Mouse (Mus musculus) limb, embryonic 10.5 days (tissue): Measurements from ENCODE around the gene Wdr4. TPM values are rescaled to one million over a fixed set of nuclear protein-coding genes. Genes with fewer than 3 reads are reported as not detected.

Experiments used
- DNase-seq: peaks from one replicate; pipeline ENCODE4 v3.0.0-alpha.2; 2017; ENCODE audit warnings: low spot score
- H3K27ac ChIP-seq: fragments of 300-500 bp; sonication (generic); 2 replicates; pipeline ENCODE4 v1.5.1; 2016; ENCODE audit warnings: mild to moderate bottlenecking
- H3K27me3 ChIP-seq: fragments of 300-500 bp; sonication (generic); 2 replicates; pipeline ENCODE4 v1.6.1; 2016; ENCODE audit warnings: low read depth, mild to moderate bottlenecking; ENCODE audit not compliant: poor library complexity, severe bottlenecking
- H3K36me3 ChIP-seq: fragments of 300-500 bp; sonication (generic); 2 replicates; pipeline ENCODE4 v1.6.1; 2016; ENCODE audit warnings: mild to moderate bottlenecking, moderate library complexity
- H3K4me1 ChIP-seq: fragments of 300-500 bp; sonication (generic); 2 replicates; pipeline ENCODE4 v1.6.1; 2016
- H3K4me3 ChIP-seq: fragments of 300-500 bp; sonication (generic); 2 replicates; pipeline ENCODE4 v1.5.1; 2016; ENCODE audit warnings: mild to moderate bottlenecking, moderate library complexity
- H3K9me3 ChIP-seq: fragments of 300-500 bp; sonication (generic); replicated peaks from 2 replicates; pipeline ENCODE4 v1.6.1; 2016; ENCODE audit warnings: mild to moderate bottlenecking
- WGBS: fragments of 180-500 bp; shearing (Covaris S2); methylation state at CpG from one replicate; pipeline ENCODE4 v1.1.7; 2016; 5-methylcytosine and 5-hydroxymethylcytosine counted together
- polyA plus RNA-seq: library from polyadenylated mRNA; unstranded; fragments of >200 nt; fragmentation: Nextera tagmentation; extraction: Ambion mirVana; gene quantifications from 2 replicates; pipeline ENCODE4 v1.2.1, GENCODE M21; 2016

The Wdr4 gene
- 69.5 and 73.2 TPM in 2 replicates for polyA plus RNA-seq

DNA sequence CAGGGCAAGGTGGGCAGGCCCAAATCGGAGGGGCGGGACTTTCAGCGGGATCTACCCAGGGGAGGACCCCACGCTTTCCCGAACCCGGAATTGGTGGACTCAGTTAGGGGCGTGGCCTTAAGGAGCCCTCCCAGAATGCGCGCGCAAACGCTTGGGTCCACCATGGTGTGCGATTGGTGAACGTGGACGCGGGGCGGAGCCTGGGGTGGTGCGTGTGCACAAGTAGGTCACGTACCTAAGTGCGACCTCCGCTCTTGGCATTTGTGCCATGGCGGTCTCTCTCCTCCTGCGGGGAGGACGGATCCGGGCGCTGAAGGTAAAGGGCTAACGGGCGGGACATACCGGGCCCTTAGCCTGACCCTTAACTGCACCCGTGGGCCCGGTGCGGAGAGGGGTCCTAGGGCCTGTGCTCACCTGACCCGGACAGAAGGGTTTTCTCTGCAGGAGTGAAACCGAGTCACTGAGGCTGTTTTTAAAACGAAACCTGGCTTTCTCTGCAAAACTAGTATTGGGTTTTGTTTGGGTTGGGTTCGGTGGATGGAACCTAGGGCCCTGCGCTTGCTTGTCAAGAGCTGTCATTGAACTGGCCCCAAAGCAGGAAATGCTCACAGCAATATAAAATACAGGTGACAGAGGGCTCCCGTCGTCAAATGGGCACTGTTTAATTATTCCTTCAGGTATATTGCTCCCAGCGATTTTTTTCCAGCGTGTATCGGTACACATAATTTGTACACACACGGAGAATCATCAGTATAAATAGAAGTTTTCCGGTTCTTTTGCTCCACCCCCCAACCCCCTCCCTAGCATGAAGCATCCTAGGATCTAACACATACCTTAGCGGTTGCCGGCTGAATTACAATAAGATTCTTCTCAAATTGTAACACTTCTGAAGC is at the start of gene Wdr4, which contains the start of gene Ndufv3:
TSS of gene Wdr4 (minus strand) at position 35 of the 893 bp plus-strand sequence.
TSS of gene Ndufv3 (plus strand) at position 170 of the 893 bp plus-strand sequence.
- peak within 1 kb of the TSS; percentile 85 for H3K4me3 ChIP-seq
- no peaks in the 10 kb centered on the region for H3K9me3 ChIP-seq
- H3K36me3 ChIP-seq: peaks cover 28% of the 10 kb centered on the region
- DNase-seq: peak; percentile 98
- under 1% methylated on average over 45 of the region's 45 CpGs for WGBS
- peak within 1 kb of the TSS; percentile 86 for H3K27ac ChIP-seq
- H3K27me3 ChIP-seq: no peaks in the 10 kb centered on the region
- peaks cover 16% of the 10 kb centered on the region for H3K4me1 ChIP-seq

DNA sequence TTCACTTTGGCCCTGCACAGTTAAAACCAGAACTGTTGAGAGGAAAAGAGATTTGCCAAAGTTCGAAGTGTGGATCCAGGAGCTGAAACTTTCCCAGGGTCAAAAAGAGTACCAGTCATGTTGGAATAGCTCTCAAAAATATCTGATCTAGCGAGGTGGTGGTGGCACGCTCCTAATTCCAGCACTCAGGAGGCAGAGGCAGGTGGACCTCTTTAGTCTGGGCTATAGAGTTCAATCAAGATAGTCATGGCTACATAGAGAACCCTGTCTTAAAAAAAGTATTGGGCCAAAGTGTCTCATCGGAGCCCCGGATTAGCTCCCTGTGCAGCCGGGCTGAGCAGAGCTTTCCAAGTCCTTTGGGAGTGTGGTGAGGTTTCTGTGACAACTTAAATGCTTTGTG is 46.5 kb upstream of the Wdr4 start:
- Histone ChIP-seq H3K27me3 (no peaks in the 10 kb centered on the region), H3K9me3 (no peaks in the 10 kb centered on the region), H3K27ac (peak overlapping the region; percentile 97; the same call in 1 of the 2 replicates), H3K4me3 (peak overlapping the region; percentile 91), H3K36me3 (0 out of 2 replicates have a peak, but pooled peaks cover 3% of the 10 kb centered on the region), H3K4me1 (peaks cover 33% of the 10 kb centered on the region)
- no peak for DNase-seq
- WGBS: 90% methylated on average over 6 of the region's 6 CpGs

DNA sequence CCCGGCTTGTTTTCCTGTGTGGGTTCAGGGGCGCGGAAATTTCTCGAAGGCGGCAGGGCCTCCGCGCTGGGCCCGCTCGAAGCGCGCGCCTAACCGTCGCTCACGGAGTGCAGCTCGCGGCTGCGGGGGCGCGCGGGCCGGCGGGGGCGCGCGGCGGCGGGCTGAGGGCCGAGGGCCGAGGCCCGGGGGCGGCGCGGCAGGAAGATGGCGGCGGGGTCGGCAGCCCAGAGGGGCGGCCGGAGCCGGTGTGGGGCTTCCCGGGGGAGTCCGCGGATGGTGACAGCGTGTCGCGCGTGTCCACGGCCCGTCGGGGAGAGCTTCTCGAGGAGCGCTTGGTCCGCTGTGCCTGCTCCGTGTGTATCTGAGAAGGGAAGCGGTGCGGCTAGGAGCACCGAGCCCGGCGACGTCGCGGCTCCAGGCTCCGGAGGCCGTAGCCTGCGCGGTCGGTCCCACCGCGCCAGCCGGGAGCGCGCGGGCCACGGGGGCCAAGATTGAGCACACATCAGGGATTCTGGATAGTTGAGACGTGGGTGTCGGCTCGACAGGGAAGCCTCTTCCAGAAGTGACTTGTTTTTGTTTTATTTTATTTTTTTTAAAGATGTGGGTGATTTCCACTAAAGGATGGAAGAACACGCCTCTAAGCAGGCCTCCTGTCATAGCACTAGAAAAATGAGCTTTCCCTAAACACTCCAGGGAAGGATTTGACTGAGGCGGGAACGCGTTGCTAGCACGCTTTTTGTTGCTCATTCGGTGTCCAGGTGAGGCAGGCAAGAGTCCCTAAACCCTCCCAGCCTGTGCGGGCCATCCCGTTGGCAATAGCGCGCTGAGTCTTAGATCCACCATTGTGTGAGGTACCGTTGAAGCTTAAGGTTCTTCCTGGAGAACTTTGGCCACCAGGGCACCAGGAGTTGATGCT is 45.6 kb upstream of the Wdr4 start:
- no peaks in the 10 kb centered on the region for H3K27me3 ChIP-seq

DNA sequence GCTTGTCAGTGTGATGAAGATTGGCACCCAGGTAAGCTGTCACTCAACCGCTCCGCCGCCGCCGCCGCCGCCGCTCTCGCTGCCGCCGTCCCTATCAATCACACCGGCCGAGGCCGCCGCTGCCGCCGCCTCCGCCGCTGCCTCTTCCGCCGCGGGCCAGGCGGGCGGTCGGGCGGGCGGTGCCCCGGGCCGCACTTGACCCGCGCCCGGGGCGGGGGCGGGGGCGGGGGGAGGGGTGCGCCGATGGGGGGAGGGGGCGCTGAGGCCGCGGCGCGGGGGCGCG is 45.0 kb upstream of the Wdr4 start:
- 2% methylated on average over 33 of the region's 44 CpGs for WGBS
- no peak for DNase-seq
- H3K27ac ChIP-seq: peak overlapping the region; percentile 97
- H3K36me3 ChIP-seq: 0 out of 2 replicates have a peak, but pooled peaks cover 3% of the 10 kb centered on the region
- H3K9me3 ChIP-seq: no peaks in the 10 kb centered on the region
- H3K27me3 ChIP-seq: no peaks in the 10 kb centered on the region
- H3K4me3 ChIP-seq: peak overlapping the region; percentile 91
- peaks cover 33% of the 10 kb centered on the region for H3K4me1 ChIP-seq

More for the DNA sequence above, 45.6 kb upstream of the Wdr4 start:
- under 1% methylated on average over 78 of the region's 88 CpGs for WGBS
- Histone ChIP-seq H3K4me1 (peaks cover 33% of the 10 kb centered on the region), H3K36me3 (0 out of 2 replicates have a peak, but pooled peaks cover 3% of the 10 kb centered on the region), H3K27ac (peak overlapping the region; percentile 97), H3K4me3 (peak overlapping the region; percentile 91), H3K9me3 (no peaks in the 10 kb centered on the region)
- DNase-seq: peak; percentile 61

DNA sequence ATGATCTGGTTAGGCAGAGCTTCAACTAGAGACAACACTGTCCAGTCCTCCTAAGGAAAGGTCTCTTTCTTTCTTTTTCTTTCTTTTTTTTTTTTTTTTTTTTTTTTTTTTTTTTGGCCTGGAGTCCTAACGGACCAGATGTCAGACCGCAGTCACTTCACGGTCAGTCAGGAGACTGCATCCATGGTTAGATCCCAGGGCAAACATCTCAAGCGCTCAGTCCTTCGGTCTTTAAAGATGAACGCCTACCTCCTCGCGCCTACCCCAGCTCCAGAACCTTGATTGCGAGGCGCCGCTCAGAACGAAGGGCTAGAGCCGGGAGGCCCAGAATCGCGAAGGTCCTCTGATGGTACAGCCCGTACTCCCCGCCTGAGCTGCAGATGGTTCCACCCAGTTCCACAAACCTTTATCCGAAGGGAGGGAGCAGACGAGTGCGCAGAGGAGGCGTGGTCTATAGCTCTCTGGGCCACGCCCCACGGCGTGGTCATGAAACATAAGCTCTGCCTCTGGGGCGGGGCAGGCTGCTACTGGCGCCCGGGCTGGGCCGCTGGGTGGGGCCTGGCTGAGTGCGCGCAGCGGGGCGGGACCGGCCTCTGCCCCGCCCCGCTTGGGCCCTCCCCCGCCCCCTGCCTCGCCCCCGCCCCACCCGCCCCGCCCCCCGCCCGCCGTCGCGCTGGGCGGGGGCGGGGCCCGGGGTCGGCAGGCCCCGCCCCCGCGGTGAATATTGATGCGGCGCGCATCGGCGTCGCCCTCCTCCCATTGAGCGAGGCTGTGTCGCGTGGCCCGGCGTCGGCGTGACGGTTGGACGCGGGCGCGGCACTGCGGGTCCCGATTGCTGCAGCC is 44.5 kb upstream of the Wdr4 start, which contains the start of gene Pknox1:
TSS of gene Pknox1 (plus strand) at position 720 of the 843 bp plus-strand sequence.
- 0 out of 2 replicates have a peak, but pooled peaks cover 3% of the 10 kb centered on the region for H3K36me3 ChIP-seq
- H3K27ac ChIP-seq: peak within 1 kb of the TSS; percentile 97
- under 1% methylated on average over 52 of the region's 72 CpGs for WGBS
- no peaks in the 10 kb centered on the region for H3K9me3 ChIP-seq
- H3K4me1 ChIP-seq: peaks cover 33% of the 10 kb centered on the region
- no peaks in the 10 kb centered on the region for H3K27me3 ChIP-seq
- peak; percentile 99 for DNase-seq
- peak within 1 kb of the TSS; percentile 91 for H3K4me3 ChIP-seq

DNA sequence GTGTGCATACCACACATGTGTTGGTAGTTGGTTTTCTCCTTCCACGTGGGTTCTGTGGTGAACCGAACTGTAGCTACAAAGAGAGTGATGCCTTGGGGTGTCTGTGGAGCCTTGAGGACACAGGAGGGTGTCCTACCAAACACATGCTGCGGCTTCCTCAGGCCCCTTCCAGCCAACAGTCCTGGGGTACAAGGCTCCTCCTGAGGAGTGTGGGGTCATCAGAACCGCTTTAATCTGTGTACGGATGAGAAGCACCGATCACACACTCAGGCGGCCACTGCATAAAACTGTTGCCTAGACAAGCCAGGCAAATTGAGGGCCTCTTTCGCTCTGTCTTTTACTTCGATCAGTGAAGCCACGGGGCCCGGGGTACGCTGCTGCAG is 43.8 kb upstream of the Wdr4 start:
- H3K36me3 ChIP-seq: 0 out of 2 replicates have a peak, but pooled peaks cover 3% of the 10 kb centered on the region
- WGBS: 32% methylated on average over 12 of the region's 12 CpGs
- peak; percentile 67 for DNase-seq
- peaks cover 38% of the 10 kb centered on the region for H3K4me1 ChIP-seq
- H3K9me3 ChIP-seq: no peaks in the 10 kb centered on the region
- no peaks in the 10 kb centered on the region for H3K27me3 ChIP-seq
- peak overlapping the region; percentile 97 for H3K27ac ChIP-seq
- H3K4me3 ChIP-seq: peak overlapping the region; percentile 91

DNA sequence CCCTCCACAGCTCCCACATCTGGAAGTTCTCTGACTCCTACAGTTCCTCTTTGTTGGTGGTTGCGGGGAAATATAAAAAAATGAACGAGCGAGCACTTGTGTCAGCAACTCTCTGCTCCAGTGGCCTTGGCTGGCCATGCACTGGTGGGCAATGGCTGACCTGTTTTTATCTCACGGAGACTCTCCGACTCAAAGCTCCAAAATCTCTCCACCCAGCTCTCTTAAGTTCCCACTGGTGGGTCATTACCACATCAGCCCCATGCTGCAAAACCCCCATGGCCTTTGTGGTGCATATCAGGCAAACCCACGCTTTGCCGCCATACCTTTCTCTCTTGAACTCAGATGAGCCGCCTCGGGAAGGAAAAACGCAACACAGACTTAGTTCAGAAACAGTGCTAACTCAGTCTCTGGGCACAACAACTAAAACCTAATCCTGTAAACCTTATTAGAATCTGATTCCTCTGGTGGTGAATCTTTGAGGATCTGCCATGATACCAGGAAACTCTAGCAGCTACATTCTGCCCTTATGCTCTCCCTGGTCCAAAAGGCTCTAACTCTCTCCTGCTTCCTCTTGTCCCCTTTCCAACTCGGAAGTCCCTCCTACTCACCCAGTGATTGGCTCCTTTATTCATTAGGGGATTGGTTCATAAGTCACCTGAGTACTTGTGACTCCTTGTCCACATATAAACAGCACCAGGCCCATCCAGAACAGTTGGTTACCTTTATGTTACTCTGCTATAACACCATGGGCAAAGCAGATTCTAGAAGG is 39.4 kb upstream of the Wdr4 start:
- Histone ChIP-seq H3K4me1 (peaks cover 37% of the 10 kb centered on the region), H3K9me3 (no peaks in the 10 kb centered on the region), H3K4me3 (no peak overlapping the region), H3K27me3 (no peaks in the 10 kb centered on the region), H3K36me3 (no peaks in the 10 kb centered on the region), H3K27ac (peak overlapping the region; percentile 87; the same call in 1 of the 2 replicates)
- 89% methylated on average over 11 of the region's 11 CpGs for WGBS
- no peak for DNase-seq

DNA sequence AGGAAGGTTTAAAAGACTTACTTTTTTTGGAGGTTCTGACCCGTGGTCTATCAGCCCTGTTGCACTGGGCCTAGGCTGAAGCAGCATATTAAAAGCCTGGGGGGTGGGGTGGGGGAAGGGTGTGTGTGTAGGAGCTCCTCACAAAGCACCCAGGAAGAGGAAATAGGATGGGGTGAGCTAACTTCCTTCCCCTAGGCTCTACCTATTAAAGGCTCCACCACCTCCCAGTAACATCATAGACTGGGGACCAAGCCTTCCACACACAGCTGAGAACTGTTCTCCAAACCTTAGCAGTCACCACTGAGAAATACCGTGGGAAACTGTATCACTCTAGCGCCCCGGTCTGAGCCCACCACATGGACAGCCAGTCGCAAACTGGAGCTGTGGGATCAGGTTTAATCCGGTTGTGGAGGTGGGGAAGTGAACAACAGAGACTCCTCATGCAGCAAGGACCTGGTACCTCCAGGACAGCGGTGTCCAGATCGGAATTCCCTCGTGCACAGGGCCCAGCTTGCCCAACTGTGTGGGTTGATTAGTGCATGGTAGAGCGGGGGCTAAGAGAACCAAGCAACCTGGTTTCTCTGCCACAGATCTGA is 38.3 kb upstream of the Wdr4 start:
- Histone ChIP-seq H3K27ac (peak overlapping the region; percentile 87), H3K36me3 (no peaks in the 10 kb centered on the region), H3K4me3 (peak overlapping the region; percentile 9; the same call in 1 of the 2 replicates), H3K4me1 (peaks cover 30% of the 10 kb centered on the region), H3K27me3 (no peaks in the 10 kb centered on the region), H3K9me3 (no peaks in the 10 kb centered on the region)
- 77% methylated on average over 10 of the region's 10 CpGs for WGBS
- DNase-seq: peak; percentile 48

DNA sequence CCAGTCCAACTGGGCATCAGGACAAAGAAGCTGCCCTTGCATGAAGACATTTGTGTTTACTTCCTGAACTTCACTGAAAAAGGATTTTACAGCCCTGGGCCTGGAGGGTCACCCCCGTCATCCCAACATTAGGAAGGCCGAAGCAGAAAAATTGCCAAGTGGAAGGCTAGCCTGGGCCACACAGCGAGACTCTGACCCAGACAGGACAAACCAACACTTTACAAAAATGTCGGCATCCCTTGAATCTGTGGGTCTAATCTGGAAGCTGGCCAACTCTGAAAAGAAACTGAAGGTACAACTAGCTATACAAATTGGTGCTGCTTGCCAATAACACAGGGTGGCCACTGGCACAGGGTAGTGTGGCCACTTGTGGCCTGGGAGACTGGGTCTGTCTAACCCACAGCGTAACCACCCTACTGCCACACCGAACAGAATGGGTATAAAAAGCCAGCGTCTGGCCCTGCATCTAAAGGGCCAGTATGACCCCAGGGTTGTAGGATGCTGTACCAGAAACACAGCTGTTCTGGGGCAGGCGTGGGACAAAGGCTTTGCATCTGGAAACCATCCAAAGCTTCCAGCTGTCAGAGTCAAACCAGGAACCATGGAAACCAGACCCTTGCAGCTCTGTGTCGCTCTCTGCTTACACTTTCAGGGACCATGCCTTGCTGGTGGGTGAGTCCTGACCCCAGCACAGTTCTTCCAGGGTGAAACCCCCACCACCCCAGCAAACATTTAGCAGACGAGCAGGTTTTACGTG is 37.5 kb upstream of the Wdr4 start:
- 48% methylated on average over 11 of the region's 11 CpGs for WGBS
- Histone ChIP-seq H3K27me3 (no peaks in the 10 kb centered on the region), H3K4me1 (peaks cover 30% of the 10 kb centered on the region), H3K4me3 (0 out of 2 replicates have a peak overlapping the region, but pooled peaks have one; percentile 9), H3K9me3 (no peaks in the 10 kb centered on the region), H3K27ac (peak overlapping the region; percentile 87), H3K36me3 (no peaks in the 10 kb centered on the region)
- peak; percentile 80 for DNase-seq

DNA sequence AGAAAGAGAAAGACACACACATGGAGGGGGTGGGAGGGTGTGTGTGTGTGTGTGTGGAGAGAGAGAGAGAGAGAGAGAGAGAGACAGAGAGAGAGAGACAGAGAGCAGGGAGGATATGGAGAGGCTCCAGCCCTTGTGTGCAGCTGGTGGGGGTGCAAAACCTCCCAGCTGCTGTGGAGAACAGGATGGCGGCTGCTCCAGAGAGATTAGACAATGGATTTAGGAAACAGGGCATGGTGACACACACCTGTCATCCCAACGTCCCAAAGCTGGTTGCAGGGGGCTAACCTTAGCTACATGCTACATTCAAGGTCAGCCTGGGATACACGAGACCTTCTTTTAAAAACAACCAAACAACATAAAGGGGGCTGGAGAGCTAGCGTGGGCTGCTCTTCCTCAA is 36.5 kb upstream of the Wdr4 start:
- peaks cover 30% of the 10 kb centered on the region for H3K4me1 ChIP-seq
- DNase-seq: no peak
- no peaks in the 10 kb centered on the region for H3K27me3 ChIP-seq
- H3K4me3 ChIP-seq: no peak overlapping the region
- WGBS: 79% methylated on average over 4 of the region's 4 CpGs
- H3K9me3 ChIP-seq: no peaks in the 10 kb centered on the region
- no peaks in the 10 kb centered on the region for H3K36me3 ChIP-seq
- no peak overlapping the region; the same call in 1 of the 2 replicates for H3K27ac ChIP-seq
